Mouse (Mus musculus) heart, adult 9 months (tissue): Measurements from ENCODE around the gene Mast3.
A peak's percentile ranks its signal among the peaks of the same experiment; 100 is the strongest.

ENCODE experiments used
- DNase-seq, 2 experiments: peaks; one replicate each; pipeline ENCODE4 v3.0.0; 2022; ENCODE audit warnings: low spot score in 2 of 2

Gene Mast3

GRCm38 (mm10) chr8:70746676-70747075, 58.2 kb downstream of the Mast3 start:
- peak in 1 of 2 experiments; percentile 1 for DNase-seq

GRCm38 (mm10) chr8:70745691-70746220, 59.1 kb downstream of the Mast3 start:
- DNase-seq: no peak

DNA sequence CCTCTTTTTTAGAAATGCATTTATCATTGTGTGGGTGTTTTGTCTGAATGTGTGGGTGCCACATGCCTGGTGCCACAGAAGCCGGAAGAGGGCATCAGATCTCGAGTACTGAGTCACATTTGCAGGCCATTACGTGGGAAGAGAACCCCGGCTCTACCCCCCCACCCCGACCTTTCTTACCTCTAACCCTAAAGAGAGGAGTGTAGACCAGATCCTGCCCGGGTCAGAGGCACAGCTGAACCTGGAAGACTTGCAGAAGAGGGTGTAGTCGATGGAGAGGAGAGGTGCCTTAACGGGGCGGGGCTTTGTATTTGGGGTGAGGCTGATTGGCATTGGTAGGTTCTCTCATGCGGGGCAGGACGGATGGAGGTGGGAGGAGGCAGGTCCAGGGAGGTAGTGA, 60.0 kb downstream of the Mast3 start:
- DNase-seq: no peak

DNA sequence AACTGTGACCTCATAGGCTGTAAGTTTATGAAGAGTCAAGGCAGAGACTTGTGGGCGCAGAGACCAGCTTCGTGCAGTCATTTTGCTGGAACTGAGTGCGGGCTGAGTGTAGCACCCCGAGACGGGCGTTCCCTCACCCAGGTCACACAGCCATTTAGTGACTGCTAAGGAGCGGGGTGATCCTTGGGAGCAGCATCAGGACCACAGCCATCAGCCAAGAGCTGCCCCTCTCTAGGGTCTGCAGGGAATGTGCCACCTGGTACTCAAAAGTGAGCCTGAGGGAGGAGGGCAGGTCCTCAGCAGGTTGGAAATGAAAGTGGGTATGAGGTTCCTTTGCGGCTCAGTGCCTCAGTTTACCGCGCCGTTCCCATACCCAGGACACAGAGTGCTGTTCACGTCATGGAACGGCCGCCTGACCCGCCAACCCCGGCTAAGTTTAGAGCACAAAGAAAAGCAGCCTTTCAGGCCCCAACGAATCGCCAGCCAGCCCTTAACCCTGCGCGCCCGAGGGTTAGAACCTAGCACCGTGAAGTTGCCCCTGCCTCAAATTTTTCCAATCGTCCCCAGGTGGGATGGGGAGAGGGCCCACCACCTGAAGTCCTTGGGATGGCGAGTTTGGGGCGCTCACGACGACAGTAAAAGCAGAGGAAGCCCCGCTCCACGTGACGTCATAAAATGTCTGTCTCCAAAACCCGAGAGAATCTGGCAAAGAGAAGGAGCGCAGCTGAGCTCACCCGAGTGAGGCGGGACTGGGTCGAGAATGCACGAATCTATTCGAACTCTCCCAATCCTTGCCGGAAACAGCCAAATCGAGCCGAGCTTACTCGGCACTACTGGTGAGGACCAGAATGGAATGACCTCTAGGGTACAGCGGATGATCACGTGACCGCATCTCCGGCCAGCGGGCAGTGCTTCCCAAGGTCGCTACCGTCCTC, 60.9 kb downstream of the Mast3 start:
- peak; percentile 86 to 87 for DNase-seq

DNA sequence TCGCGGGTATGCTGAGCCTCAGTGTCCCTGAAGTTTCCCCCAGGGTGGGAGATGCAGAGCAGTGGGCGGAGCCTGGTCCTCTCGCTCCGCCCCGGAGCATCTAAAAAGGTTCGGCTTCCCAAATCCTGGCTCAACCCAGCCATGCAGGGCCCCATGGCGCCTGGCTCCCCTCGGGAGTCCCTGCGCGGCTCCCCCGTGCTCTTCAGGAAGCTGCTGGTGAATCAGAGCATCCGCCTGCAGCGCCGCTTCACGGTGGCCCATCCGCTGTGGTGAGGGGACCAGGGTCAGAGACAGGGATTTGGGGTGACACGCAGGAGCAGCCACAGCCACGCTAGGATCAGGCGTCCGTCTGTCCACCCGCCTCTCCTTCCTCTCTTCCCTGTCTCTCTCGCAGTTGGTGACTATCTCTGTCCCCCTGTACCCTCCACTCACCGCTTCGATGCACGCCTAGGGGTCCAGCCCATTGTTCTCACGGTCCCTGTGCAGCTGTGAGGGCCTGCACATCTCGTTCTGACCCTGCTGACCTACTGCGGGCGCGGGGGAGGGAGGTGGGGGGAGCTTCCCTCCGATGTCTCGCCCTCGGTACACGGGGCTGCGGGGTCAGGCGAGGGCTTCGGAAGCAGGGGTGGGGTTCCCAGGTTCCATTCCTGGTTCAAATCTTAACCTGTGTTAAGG, 61.7 kb downstream of the Mast3 start:
- no peak for DNase-seq

- DNase-seq: no peak
Measured at GRCm38 (mm10) chr8:70742176-70742575, 62.7 kb downstream of the Mast3 start.

- no peak for DNase-seq
Measured at GRCm38 (mm10) chr8:70741661-70742060, 63.2 kb downstream of the Mast3 start.

- no peak for DNase-seq
Measured at GRCm38 (mm10) chr8:70738211-70738610, 66.6 kb downstream of the Mast3 start.

- DNase-seq: no peak
Measured at GRCm38 (mm10) chr8:70737705-70738104, 67.1 kb downstream of the Mast3 start.

DNA sequence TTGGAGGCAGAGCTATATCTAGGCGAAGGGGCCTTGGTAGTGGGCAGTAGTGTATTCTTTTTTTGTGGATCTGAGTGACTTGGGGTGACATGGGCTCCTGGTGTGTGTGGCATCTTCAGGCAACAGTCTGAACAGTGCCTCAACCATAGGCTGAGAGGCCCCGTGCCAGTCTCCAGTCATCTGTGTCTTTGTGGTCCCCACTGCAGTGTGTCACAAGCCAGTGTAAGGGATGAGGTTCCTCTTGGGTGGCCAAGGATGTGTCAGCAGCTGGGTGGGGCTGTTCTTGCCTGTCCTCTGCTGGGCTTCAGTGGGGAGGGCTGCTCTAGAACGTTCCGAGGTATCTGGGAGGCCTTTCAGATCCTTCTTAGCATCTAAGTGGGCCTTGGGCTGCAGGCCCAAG, 73.9 kb downstream of the Mast3 start:
- no peak for DNase-seq

DNA sequence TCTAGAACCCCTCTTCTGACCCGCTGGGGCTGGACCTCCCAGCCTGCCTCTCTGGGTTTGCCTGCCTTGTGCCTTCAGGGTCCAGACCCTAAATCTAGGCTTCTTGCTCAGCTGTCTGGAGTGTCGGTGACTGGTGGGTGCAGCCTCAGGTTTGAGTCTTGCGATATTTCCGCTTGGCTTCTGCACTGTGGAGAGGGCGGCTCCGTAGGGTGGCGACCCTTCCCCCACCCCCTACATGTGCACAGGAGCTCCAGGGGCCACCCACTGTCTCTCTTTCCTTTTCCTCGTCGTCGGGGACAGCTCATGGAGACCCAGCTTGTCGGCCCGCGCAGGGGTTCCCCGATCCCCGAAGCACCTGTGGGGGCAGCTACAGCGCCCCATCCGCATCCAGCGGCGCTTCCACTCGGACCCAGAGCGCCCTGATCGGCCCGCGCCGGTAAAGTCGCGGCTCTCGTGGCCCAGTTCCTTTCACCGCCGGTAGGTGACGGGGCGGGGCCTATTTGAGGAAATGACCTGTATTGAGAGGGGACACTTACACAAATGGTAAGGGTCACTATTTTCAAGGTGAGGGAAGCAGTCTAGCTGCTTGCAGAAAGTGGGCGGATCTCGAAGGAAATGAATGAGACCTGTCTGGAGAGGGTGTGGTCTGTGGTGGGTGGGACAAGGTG, 74.9 kb downstream of the Mast3 start:
- no peak for DNase-seq
